Mouse (Mus musculus) T-helper 1 cell (primary cell): ENCODE results near the gene Grin2a.
"Not testable (repeated sequence)": the region's sequence is repeated elsewhere in the genome, so short reads cannot be mapped to it uniquely, and the experiment has no call there.

Experiments
- in situ Hi-C: fragments of 300-600 bp; cut with MboI, MseI; formaldehyde crosslinking; loops from one replicate; pipeline ENCODE4 v1.15.1; 2025; ENCODE audit warnings: high pct_unique_total_duplicates

Grin2a gene

GRCm38 (mm10) chr16:9664060-9664459, 331.3 kb downstream of the Grin2a start:
- in situ Hi-C loops: no loop called here

DNA sequence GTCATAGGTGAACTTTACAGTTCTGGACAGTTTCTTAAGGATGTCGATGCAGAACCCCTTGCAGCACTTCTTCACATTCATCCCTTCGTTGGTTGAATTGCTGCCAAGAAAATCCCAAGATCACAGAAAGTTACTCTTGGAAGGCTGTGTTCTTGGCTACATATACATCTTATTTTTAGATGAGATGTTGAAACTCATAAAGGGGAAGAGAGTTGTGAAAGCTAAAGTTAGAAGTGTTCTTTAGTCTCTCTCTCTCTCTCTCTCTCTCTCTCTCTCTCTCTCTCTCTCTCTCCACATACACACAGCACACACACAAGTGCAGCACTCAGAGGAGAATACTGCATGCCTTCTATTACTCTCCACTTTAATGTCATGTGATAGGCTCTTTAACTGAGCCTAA, 331.9 kb downstream of the Grin2a start:
- in situ Hi-C loops: no loop called here

GRCm38 (mm10) chr16:9625652-9626444, 369.5 kb downstream of the Grin2a start:
- in situ Hi-C loops: no loop called here

DNA sequence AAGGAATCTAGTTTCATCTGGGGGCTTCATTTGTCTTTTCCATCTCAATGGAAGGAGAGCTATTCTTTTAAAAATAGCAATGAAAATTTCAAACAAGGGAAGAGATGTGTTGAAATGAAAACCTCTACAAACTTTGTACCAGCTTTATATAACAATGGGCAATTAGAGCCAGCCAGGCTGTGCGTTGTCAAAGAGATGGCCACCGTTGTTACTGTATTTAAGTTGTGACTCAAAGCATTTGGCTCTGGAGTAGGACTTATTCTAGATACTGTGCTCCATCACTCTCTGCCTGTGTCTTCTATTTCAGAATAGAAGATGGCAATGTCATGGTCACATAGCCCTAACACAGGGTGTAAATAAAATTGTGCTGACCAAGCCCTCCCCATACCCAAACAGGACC, 371.0 kb downstream of the Grin2a start:
- in situ Hi-C loops: no loop called here

- in situ Hi-C loops: no loop called here
Observed at GRCm38 (mm10) chr16:9618206-9618605, 377.2 kb downstream of the Grin2a start.

DNA sequence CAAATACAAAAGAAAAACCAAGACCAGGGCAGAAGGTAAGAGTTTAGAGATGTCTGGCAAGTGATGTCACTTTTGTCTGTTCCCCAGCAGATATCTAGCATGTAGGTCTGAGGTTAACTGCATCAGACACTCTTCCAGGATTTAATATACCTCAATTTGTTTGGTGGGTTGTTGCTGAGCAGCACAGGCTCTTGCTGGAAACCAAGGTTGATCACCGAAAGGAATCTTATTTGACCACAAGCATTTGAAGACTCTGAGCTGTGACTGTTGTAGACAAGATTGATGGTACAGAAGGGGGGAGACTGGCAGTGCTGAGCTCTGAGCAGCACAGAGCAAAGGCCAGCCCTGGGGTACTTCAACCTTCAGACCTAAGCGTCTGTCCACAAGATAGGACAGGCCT, 378.1 kb downstream of the Grin2a start:
- in situ Hi-C loops: no loop called here

GRCm38 (mm10) chr16:9616807-9617206, 378.6 kb downstream of the Grin2a start:
- in situ Hi-C loops: no loop called here

GRCm38 (mm10) chr16:9612596-9612995, 382.8 kb downstream of the Grin2a start:
- in situ Hi-C loops: not testable (repeated sequence)

GRCm38 (mm10) chr16:9607432-9607831, 387.9 kb downstream of the Grin2a start:
- in situ Hi-C loops: no loop called here

DNA sequence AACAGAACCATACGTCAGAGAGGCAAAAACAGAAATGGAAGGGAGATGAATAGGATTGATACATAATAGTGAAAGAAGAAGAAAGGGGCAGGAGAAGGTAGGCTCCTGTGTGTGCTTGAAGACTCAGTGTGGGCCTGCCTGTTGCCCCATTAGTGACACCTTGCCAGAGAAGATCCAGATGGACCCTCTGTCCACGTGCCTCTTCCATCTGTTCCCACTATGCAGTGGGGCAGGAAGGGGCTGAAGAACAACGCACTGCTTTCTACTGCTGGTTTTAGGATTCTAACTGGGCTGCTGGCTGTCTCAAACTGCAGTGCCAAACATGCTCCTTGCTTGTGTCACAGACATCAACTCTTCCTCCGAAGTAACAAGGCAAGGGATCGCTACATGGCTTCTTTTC, 391.4 kb downstream of the Grin2a start:
- in situ Hi-C loops: no loop called here

- in situ Hi-C loops: no loop called here
Observed at GRCm38 (mm10) chr16:9602579-9602978, 392.8 kb downstream of the Grin2a start.

DNA sequence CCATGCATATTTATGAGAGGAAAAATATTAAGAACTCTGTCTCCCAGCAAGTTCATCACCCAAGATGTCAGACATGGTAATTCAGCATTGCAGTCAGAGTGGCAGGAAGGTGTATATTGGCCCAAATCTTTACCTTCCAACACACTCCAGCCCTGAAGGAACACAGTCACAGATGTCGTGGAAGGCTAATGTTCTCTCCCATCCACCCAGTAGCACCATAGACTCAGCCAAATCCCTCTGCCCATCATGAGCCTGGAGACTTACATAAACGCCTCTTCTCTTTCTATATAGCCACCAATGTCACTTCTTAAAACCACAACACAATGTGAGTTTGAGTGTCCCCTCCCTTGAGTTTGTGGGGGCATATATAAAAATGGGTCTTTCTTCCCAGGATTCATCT, 406.2 kb downstream of the Grin2a start:
- in situ Hi-C loops: no loop called here

- in situ Hi-C loops: no loop called here
Observed at GRCm38 (mm10) chr16:9588431-9588830, 406.9 kb downstream of the Grin2a start.

GRCm38 (mm10) chr16:9583981-9584380, 411.4 kb downstream of the Grin2a start:
- in situ Hi-C loops: no loop called here

GRCm38 (mm10) chr16:9571793-9572192, 423.6 kb downstream of the Grin2a start:
- in situ Hi-C loops: no loop called here

- in situ Hi-C loops: no loop called here
Observed at GRCm38 (mm10) chr16:9567286-9567685, 428.1 kb downstream of the Grin2a start.

- in situ Hi-C loops: no loop called here
Observed at GRCm38 (mm10) chr16:9561816-9562215, 433.5 kb downstream of the Grin2a start.

- in situ Hi-C loops: no loop called here
Observed at GRCm38 (mm10) chr16:9535196-9535595, 460.2 kb downstream of the Grin2a start.

- in situ Hi-C loops: no loop called here
Observed at GRCm38 (mm10) chr16:9533564-9534332, 461.6 kb downstream of the Grin2a start.

- in situ Hi-C loops: no loop called here
Observed at GRCm38 (mm10) chr16:9532843-9533532, 462.4 kb downstream of the Grin2a start.

GRCm38 (mm10) chr16:9527214-9527613, 468.1 kb downstream of the Grin2a start:
- in situ Hi-C loops: no loop called here

GRCm38 (mm10) chr16:9523314-9523713, 472.0 kb downstream of the Grin2a start:
- in situ Hi-C loops: no loop called here
